Mouse (Mus musculus) left cerebral cortex, adult 2 months (tissue): ENCODE measurements at regions not wholly inside any gene's neighbourhood (a gene's known extent, or its start where the extent isn't known, plus 50 kb on each side); places are given as distances from the start of the nearest gene placed in this dataset.

Experiments
- DNase-seq, 2 experiments: peaks; one replicate each; pipeline ENCODE4 v3.0.0; 2021 to 2022; ENCODE audit warnings: low spot score in 2 of 2, mixed read lengths in 1 of 2; ENCODE audit errors: extremely low spot score in 1 of 2
- H3K27ac ChIP-seq: fragments of 200-600 bp; 2 replicates; pipeline ENCODE4 v1.8.1; 2022
- H3K4me3 ChIP-seq: fragments of 200-600 bp; 2 replicates; pipeline ENCODE4 v1.8.1; 2022
- CTCF ChIP-seq: fragments of 200-600 bp; IDR thresholded peaks from 2 replicates; pipeline ENCODE4 v1.8.1; 2022; ENCODE audit warnings: antibody characterized with exemption, mild to moderate bottlenecking, moderate library complexity
- intact Hi-C: fragments of 180-260 bp; cut with DNase I; formaldehyde crosslinking; loops from one replicate; pipeline ENCODE4 v1.15.1; 2025

GRCm38 (mm10) chr6:78599751-78600150 lies 131.1 kb upstream of the Reg3g start:
- intact Hi-C loops = no loop called here
- TF ChIP-seq CTCF = no peak
- Histone ChIP-seq H3K27ac (no peak overlapping the region), H3K4me3 (no peak overlapping the region)
- no peak for DNase-seq

DNA sequence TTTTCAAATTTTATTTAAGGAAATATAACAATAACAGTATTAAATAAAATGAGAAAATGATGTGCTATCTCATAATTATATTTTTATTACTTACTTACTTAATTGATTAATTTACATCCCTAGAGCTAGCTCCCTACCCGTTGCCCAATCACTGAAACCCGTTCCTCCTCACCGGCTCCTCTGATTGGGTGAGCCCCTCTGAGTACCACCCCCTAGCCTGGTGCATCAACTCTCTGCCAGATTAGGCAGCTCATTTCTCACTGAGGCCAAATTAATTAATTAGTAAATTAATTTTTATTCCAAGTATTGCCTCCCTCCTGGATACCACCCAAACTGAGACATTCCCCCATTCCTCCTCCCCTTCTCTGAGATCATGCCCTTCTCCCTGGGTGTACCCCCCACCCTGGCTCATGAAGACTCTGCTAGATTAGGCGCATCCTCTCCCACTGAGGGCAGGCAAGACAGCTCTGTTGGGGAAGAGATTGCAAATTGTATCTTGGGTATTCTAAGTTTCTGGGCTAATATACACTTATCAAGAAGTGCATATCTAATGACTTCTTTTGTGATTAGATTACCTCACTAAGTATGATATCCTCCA lies 101.4 kb upstream of the Reg3g start:
- intact Hi-C loops = no loop called here
- no peak for DNase-seq
- H3K27ac ChIP-seq = no peak overlapping the region
- TF ChIP-seq CTCF = no peak
- no peak overlapping the region for H3K4me3 ChIP-seq

- DNase-seq = no peak
- intact Hi-C loops = no loop called here
- Histone ChIP-seq H3K4me3 (no peak overlapping the region), H3K27ac (no peak overlapping the region)
- TF ChIP-seq CTCF = no peak
Measured at GRCm38 (mm10) chr6:78553008-78553698, 84.5 kb upstream of the Reg3g start.

DNA sequence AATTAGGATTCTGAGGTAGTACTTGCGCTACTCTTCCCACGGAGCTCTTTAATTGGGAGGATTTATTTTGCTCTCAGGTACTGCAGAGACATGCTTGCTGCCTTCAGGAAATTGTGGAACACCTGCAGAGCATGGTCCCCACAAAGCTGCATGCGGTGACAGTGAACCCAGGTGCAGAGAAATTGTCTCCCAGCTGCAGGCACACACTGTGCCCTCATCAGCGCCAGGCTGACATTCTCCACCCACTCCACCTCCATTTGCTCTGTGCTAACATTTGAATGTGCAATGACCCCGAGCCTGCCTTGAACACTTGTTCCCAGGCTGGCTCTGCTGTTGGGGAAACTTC lies 83.7 kb upstream of the Reg3g start:
- peak in 1 of 2 experiments; percentile 34 for DNase-seq
- H3K4me3 ChIP-seq = no peak overlapping the region
- intact Hi-C loops = no loop called here
- no peak overlapping the region for H3K27ac ChIP-seq
- TF ChIP-seq CTCF = no peak

DNA sequence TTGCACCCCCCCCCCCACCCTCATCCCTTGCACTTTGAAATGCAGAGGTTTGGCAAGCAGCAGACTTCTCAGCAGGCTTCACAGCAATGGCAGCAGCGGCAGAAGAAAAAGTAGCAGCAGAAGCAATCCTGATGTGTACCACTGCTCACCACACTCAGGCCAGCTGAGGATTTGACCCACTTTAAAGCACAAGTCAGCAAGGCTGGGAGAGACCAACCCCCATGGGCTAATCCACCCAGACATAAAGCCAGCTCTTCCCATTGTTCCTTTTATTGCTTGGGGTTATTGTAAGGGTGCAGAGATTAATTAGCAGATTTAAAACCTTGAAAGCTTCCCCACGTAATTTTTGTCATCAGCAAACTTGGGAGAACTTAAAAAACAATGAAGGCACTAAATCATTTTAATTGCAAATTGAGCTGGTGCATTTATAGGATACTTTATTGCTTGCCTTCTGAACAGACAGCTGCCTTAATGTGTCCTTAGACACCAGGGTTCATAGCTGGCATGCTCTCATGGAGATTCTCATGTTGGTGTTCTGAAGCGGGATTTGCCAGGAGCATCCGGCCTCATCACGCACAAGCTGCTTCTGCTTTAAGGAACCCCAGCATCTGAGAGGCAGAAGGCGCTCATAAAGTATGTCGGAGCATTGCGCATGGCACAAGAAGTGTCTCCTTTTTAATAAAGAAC lies 83.1 kb upstream of the Reg3g start:
- DNase-seq = peak in 1 of 2 experiments; percentile 10
- no peak overlapping the region for H3K27ac ChIP-seq
- no peak for TF ChIP-seq CTCF

GRCm38 (mm10) chr6:78548476-78548875 lies 79.8 kb upstream of the Reg3g start:
- TF ChIP-seq CTCF = no peak
- no peak overlapping the region for H3K4me3 ChIP-seq
- intact Hi-C loops = no loop called here
- H3K27ac ChIP-seq = no peak overlapping the region
- no peak for DNase-seq

More for the DNA sequence above, 83.1 kb upstream of the Reg3g start:
- intact Hi-C loops = no loop called here
- H3K4me3 ChIP-seq = no peak overlapping the region

DNA sequence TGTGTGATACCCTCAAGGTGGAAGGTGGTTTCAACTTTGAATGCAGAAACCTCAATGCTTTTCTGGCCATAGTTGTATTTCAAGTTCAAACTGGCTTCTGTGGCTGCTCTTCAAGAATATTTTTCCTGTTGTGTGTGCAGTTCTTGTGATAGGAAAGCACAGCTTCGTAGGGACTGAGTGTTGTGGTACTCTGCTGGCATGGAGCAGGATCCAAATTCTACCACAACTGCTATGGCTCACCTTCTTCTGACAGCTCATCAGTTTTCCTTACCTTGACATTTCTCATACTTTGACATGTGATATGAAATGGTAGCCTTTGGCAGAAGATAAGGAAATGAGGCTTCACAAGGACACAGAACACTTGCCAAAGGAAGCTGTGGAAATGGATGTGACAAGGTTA lies 79.0 kb upstream of the Reg3g start:
- H3K27ac ChIP-seq = no peak overlapping the region
- intact Hi-C loops = no loop called here
- no peak overlapping the region for H3K4me3 ChIP-seq
- DNase-seq = no peak
- TF ChIP-seq CTCF = no peak

GRCm38 (mm10) chr6:78544238-78544637 lies 75.6 kb upstream of the Reg3g start:
- Histone ChIP-seq H3K27ac (no peak overlapping the region), H3K4me3 (no peak overlapping the region)
- DNase-seq = peak; percentile 68 to 72
- intact Hi-C loops = no loop called here
- TF ChIP-seq CTCF = peak; percentile 86

DNA sequence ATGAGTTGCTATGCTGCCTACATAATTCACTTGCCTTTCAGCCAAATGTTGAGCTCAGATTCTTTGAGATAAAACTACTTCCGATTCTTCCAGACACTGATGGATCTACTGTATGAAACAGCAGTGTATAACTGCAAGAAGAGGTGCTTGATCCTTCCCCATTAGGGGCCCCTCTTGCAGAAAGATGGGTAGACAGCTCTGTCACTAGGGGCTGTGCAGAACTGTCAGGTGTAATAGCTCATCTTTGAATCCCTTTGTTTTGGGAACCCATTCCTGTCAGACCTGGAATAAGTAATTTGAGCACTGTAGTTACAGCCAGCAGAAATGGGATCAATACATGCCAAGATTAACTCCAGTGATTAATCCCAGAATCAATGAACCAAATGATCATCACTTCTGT lies 68.8 kb upstream of the Reg3g start:
- intact Hi-C loops = no loop called here
- H3K27ac ChIP-seq = no peak overlapping the region
- DNase-seq = no peak

GRCm38 (mm10) chr6:78526986-78527762 lies 58.5 kb upstream of the Reg3g start:
- intact Hi-C loops = no loop called here
- Histone ChIP-seq H3K27ac (no peak overlapping the region), H3K4me3 (no peak overlapping the region)
- no peak for TF ChIP-seq CTCF
- no peak for DNase-seq

More for the DNA sequence above, 68.8 kb upstream of the Reg3g start:
- no peak overlapping the region for H3K4me3 ChIP-seq
- TF ChIP-seq CTCF = no peak
